Mouse (Mus musculus) brain, embryonic 18.5 days (tissue): ENCODE results near the gene 4930404N11Rik.

ENCODE experiments used
- DNase-seq: peaks from one replicate; pipeline ENCODE4 v3.0.0-alpha.2; 2012; ENCODE audit warnings: low read depth, low spot score

The 4930404N11Rik gene

DNA sequence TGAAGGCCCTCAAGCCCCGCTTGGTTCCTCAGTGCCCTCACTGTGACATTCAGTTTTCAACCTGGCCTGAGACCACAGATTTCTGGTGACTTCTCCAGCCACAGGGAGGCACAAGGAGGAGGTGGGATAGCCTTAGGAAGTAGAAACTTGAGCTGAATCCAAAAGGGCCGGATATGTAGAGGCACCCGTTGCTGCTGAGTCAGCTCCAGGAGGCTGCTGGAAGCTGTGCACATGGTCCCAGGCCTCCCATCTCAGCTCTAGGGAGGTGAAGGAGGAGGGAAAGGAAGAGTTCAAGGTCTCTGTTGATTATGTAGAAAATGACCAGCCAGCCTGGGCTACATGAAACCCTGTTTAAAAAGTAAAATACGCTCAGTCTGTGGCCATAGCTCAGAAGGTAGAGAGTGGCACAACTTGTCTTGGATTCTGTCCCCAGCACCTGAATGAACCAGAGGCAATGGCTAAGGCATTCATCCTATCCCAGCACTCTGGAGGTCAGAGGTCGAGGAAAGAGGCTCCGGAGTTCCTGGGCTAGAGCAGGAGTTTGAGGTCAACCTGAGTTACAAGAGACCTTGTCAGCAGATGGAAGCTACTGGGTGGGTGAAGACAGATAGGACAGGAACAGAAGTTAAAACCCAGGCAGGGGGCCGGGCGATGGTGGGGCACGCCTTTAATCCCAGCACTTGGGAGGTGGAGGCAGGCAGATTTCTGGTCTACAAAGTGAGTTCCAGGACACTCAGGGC lies 10.7 kb downstream of the 4930404N11Rik start:
- no peak for DNase-seq

DNA sequence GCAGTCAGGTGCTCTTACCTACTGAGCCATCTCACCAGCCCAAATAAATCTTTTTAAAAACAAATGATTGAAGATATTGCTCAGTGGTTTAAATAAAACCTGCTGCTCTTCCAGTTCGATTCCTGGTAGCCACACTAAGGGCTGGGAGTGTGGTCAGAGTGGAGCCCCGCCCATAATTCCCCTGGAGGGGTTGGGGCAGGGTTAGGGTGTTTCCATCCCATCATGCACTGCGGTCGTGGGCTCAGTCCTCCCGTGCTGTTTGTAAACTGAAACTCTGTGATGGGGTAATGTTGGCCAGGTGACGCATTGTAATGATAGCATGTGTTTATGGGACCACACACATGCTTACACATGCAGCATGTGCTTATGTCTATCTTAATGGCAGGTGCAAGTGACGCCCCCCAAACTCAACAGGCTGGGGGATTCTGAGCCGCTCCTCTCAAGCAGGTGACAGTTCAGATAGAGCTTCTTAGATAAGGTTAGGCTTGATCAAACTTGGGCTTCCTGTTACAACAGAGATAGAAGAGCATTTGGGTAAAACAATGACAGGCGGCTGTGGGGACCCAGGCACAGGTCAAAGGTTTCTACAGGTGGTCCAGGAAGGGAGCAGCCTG lies 13.8 kb downstream of the 4930404N11Rik start:
- DNase-seq = no peak

DNA sequence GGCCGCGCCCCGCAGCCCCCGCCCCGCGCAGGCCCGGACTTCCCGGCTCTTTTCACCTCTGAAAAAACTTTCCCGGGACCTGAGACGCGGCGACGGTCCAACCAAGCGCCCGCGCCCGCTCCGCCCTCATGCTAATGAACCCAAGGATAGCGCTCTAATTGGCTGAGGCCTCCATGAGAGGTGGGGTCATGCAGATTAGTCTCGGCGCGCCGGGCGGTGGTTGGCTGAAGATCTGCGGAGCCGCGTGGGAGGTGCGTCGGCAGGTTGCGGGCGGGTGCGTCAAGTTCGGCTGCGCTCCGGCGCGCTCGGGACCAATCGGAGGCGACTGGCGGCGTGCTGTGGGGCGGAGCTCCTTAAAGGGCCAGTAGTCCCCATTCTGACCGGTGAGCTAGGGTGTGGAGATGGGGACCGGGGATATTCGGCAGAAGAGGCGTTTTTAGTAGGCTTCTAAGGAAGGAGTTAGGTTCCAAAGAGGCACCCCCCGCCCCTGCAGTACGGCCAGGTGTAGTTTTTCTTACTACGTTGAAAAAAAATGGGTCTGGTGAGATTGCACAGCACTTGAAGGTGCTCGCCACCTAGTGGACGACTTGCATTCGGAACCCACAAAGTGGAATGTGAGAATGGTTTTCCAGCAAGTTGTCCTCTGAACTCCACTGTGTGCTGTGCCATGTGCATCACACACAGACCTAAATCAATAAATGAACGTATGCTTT lies 15.1 kb downstream of the 4930404N11Rik start, which contains the start of gene Hmg20b:
Gene Hmg20b (minus strand): TSS at position 130 of the 713 bp plus-strand sequence.
- peak; percentile 99 for DNase-seq

DNA sequence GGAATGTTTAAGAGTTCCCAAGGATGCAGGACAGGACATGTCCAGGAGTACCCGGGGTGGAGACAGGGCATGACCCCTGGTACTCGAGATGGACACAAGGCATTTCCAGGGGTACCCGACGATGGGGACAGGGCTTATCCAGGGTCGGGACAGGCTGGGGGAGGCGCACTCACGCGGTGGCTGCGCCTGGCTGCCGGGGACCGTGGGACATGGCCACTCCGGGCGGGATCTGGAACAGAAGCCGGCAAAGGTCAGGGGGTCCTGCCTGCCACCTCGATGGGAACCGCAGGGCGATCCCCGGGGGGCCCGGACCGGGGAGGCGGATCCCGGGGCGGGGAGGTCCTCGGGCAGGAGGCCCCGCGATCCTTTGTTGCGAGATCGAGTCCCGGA lies 15.7 kb downstream of the 4930404N11Rik start:
- no peak for DNase-seq

DNA sequence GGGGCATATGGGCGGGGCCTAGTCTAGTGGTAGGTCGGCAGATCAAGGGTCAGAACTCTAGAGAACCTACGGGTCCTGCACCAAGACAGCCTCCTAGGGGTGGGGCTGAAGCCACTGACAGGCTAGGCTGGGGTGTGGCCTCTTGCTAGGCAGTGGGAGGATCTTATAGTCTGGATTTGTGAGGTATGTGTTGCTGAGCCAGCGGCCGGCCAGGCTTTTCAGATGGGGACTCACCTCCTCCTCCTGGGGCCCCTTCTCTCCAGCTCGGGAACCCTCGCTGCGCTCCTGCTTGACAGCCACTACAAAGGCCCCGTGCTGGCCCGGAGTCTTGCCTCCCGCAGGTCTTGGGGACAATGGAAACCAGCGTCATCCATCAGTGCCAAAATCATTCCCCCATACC lies 16.5 kb downstream of the 4930404N11Rik start:
- DNase-seq = no peak

DNA sequence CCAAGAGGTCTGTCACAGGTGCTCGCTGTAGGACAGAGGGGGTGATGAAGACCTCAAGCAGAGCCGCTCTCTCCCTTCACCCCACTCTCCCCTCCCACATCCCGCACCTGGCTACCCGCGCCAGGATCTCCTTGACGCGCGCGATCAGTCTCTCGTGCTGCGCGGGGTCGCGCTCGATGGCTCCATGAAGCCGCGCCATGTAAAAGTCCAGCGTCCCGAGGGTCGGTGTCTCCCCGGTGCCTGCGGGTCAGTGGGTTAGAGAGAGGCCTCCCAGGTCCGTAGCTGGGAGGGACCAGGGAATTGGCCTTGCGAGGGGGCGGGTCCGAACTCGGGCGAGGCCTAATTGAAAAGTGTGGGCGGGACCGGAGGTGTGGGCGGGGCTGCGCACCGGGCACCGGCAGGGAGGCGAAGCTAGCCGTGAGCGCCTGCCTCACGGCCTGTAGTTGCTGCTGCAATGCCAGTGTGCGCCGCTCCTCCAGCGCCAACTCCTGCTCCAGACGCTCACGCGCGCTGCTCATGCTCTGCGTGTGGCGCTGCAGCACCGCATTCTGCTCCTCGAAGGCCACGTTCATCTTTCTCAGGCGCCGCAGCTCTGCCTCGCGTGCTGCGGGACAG lies 19.1 kb downstream of the 4930404N11Rik start:
- DNase-seq = peak; percentile 22

DNA sequence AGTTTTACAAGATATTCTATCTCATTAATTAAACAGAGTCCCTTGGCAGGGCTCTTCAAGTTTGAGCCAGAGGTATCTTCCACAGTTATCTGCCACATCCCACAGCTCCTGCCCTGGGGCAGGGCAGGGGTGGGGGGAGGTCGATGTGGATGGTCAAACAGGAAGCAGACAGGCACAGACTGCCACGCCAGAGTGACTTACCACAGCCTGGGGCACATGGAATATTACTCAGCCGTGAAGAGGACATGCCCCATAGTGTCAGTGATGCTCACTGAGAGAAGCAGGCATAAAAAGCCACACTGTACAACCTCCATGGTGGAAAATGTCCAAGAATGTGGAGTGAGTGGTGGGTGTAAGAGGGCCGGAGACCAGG lies 20.5 kb downstream of the 4930404N11Rik start:
- DNase-seq = no peak

DNA sequence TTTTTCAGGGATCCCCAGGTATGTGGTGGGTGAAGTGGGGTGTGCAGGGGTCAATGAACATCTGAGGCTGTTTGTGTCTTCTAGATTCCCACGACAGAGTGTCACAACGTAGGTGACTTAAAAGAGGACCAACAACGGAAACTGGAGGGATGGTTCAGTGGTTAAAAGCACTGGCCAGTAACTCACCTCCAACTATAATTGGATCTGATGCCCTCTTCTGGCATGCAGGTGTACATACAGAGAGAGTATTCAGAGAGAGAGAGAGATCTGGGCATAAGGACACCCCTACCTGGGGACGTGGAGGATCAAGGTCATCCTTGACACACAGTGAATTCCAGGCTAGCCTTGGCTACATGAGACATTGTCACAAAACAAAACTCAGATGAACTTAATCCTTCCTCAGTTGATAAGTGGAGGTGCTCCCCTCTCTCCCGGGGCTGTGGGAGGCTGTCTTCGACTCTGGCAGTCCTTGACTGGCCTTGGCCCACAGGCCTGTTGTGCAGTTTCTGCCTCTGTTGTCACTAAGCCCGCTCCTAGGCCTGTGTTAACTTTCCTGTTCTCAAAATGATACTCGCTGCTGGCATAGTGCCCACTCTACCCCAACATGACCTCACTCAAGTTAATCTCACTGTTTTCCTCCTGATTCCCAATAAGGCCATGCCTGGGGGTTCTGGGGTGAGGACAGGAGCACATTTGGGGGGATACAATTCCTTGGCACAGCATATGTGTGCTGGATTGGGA lies 21.0 kb downstream of the 4930404N11Rik start:
- DNase-seq = no peak

DNA sequence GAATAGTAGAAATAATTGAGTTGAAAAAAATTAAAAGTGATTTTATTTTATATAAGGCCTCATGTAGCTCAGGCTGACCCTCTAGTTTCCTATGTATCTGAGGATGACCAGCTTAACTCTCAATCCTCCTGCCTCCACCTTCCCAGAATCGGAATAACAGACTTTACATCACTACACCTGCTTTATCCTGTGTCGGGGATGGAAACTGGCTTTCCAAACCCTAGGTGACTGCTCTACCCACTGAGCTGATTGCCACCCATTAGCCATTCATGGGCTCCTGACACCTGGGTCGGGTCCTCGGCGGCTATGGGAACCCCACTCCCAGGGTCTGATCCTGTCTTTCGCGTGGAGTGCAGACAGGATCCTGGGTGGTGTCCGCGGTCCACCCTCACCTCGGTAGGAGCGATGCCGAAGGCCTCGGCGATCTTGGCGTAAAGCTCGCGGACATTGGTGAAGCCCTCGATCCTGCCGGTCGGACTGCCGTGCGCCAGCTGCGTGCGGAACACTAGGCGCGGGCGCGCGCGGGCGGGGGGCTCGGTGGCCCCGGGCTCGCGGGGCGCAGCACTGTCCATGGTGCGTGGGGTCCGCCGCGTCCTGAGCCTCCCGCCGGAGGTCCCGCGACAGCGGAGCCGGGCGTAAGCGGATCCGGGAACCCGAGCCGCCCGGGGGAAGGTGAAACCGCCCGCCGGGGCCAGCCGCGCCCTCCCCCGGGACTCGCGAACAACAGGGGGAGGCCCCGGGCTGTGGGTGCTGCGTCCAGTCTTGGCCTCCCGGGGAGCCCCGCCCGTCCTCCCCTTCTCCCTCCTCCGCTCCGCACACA lies 22.7 kb downstream of the 4930404N11Rik start, which contains the start of gene Gipc3:
Gene Gipc3 (minus strand): TSS at position 581 of the 820 bp plus-strand sequence.
- no peak for DNase-seq

DNA sequence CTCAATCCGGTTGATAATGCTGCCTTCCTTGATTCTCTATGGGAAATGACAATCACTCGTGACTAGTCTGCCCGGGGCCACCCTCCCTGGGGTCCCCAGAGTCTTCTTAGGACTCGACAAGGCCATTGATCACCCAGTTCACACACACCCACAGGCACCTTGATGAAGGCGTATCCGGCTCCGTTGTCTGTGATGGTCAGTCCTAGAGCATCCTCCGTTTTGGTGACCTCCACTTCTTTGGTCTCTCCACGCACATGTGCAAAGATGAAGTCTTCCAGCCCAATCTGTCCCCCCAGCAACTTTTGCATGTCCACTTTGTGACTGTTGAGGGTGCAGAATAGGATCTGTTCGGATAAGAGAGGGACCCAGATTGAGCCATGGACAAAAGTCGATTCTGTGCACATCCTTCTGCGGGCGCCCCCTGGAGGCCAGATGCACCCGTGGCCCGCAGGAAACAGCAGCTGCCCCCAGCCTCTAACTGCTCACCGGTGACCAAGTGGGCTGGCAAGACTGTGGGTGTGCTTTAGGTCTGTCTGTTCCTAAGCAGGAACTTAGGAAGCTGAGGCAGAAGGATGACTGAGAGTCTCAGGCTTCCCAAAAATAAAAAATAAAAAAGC lies 24.2 kb downstream of the 4930404N11Rik start:
- DNase-seq = no peak

DNA sequence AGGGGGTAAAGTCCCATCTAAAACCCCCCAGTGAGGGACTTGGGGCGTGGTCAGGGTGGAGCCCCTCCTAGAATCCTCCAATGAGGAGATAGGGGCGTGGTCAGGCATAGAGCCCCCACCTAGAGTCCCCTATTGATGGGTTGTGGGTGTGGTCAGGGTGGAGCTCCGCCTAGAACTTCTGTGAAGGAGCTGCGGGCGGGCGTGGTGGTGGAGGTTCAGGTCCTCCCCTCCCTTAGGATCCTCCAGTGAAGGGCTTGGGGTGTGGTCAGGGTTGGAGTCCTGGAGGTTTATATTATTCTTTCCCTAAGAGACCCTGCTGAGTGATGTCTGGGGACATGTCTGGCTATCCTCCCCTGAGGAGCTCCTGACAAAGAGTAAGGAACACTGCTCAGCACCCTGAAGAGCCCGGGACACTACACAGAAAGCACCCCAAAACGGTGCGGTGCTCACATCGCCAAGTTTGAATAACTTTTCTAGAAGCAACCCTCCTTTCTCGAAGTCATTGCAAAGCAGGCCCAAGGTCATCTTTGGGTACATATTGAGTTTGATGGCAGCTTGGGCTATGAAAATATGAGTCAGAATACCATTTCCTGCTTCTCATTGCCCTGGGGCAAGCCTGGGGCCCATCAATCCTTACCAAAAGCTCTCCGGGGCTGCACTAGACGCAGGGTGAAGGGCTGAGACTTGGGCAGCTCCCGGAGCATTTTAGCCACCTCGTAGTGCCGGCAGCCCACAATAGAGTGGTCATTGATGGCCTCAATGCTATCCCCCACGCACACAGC lies 24.9 kb downstream of the 4930404N11Rik start:
- DNase-seq = no peak

DNA sequence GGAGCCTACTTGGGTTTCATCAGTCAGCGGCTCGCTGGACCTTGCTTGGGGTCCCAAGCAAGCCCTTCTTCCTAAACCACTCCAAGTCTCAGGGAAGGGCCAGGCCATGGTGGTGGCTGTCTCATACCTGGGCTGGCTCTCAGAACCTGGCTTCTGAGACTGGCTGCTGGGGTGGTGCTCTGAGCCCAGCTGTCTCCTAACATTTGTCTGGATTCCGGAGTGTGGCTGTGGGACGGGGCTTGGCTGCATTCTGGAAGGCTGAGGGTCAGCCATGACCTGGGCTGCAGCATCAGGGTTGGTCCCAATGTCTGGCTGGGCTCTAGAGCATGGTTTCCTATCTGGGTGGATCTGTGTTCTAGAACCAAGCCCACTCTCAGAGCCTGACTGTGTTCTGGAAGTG lies 29.1 kb downstream of the 4930404N11Rik start:
- DNase-seq = no peak

DNA sequence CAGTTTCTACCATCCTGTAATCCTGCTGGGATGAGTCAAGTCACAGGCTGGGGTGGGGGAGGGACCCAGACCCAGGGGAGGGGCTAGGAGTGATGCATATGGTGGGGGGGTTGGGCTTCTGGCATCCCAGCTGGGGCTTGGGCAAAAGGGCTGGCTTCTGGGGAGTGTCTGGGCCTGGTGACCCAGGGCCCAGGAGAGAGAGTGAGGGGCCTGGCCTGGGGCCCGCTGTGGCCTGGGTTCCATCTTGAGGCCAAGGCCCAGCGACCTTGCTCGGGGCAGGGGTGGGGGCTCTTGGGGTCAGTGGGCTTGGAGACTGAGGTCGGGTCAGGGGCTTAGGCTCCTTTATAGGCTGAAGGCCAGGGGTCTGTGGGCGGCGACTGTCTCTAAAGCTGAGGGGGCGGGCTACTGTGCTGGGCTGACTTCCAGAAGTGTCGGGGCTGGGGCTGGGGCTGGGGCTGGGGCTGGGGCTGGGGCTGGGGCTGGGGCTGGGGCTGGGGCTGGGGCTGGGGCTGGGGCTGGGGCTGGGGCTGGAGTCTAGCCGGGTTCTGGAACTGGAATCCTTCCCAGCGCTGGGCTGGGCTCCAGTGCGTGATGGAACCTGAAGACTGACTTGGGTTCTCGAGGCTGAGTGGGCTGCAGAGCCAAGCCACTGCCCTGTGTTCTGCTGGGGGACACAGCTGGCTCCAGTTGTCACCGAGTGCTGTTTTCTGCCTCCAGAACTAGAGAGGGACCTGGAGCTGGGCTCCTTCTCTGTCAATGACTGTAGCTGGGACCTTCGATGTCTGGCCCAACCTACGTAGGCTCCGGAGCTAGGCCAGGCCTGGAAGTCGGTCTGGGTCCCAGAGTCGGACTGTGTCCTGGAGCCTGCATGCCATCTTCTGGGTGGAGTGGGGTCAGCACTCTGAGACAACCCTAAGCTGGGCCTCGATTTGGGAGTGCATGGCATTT lies 29.9 kb downstream of the 4930404N11Rik start:
- no peak for DNase-seq

DNA sequence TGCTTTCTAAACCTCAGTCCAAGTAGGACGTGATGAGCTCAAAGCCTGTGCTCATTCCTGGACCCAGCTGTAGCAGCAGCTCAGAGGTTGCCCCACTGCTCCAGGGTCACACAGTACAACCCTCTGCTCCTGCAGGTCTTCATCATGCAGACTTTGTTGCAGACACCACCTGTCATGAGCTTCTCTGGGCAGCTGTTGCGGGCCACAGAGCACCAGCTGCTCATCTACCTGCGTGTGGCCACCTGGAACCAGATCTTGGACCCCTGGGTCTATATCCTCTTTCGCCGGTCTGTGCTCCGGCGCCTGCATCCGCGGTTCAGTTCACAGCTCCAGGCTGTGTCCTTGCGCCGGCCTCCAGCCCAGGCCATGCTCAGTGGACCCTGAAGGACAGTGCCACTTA lies 31.3 kb downstream of the 4930404N11Rik start:
- DNase-seq = no peak

DNA sequence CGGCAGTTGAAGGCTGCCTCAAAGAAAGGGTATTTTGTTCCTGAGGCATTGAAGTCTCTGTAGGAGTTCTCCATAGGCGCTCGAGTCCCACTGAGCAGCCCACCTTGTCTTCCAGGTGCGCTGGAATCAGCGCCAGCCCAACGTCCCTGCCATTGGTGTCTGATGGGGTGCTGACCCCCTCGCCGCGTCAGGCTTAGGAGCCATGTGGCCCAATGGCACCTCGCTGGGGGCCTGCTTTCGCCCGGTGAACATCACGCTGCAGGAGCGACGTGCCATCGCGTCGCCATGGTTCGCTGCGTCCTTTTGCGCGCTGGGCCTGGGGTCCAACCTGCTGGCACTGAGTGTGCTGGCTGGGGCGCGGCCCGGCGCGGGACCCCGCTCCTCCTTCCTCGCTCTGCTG lies 33.3 kb downstream of the 4930404N11Rik start:
- no peak for DNase-seq

DNA sequence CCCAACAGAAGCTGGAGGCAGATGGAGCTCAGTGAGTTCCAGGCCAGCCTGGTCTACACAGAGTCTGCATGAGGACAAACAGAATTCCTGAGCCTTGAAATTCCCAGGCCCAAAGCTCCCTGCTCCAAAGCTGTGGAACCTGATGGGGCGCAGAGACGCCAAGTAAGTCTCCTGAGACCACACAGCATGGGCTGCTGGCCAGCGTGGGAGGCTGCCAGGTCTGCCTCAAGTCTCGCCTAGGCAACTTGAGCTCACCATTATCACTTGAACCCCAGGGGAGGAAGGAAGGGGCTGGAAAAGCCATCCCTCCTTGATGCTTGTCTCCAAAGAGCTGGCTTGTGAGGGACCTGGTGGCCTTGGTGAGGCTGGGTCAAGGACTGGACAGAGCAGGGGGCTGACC lies 35.6 kb downstream of the 4930404N11Rik start:
- no peak for DNase-seq

DNA sequence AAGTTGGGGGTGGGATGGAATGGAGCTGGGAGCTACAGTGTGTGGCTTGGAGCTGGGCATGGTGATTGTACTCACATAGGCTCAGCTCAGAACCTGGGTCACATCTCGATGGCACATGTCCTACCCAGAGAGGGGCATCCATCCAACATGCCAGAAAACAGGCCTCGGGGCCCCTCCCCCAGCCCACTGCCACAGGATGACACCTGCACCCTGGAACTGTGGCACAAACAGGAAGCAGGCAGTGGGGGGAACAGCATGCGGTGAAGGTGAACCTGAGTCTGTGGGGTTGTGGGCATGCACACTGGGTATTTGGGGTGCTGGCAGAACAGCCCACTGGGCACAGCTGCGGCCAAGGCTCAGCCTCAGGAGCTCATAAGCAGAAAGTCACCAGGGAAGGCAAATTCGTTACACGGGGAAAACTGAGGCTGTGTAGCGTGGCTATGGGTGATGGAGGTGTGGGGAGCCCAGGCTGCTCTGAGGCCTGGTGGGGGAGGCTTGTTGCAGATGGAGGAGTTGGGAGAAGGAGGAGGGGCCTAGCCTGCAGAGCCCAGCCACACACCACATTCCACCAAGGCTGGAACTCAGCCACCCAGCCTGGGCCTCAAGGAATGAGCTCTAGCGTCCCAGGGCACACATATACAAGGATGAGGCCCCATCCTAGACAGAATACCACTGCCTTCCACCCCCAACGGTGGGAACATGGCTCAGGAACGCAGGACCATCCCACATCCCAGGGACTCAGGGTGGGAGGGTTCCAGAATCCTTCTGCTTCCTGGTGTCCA lies 36.2 kb downstream of the 4930404N11Rik start:
- no peak for DNase-seq
